Mouse (Mus musculus): ENCODE results near the gene Plxnb3.
"Not testable (repeated sequence)": the region's sequence is repeated elsewhere in the genome, so short reads cannot be mapped to it uniquely, and the experiment has no call there.

The Plxnb3 gene

DNA sequence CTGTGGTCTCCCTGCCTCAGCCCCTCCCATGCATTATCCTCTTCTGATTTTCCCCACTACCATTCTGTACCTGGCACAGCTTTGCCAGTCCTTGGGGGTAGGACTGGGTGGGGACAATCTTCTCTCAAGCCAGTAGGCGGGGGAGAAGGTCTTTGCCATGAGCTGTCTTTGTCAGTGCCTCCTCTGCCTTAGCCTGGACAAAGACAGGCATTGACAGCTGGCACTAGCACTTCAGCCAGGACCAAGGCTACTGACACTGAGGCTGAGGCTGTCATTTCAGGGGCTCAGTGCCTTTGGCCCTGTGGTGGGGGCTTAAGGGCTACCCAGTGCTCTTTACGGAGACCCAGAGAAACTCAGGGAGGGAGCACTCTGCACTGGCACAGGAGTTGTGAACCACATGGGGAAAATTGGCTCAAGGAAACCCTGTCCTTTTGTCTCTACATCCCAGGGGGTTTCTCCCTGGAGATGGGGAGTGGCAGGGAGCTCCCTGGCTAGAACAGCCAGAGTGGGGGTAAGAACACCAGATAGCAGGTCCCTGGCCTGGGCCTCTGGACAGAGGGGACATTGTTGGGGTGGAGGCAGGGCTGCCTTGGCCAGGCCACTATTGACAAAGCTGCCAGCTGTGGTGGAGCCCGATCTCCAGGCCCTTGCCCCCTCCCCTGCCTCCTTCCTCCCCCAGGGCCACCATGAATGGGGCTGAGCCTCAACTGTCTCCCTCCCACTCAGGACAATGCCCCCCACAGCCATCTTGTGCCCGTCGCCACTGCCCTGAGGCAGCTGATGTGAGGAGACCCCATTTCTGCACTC, at the start of gene Plxnb3:
Gene Plxnb3, plus strand, starts transcription at position 757 of the 807 bp plus-strand sequence.
- in situ Hi-C loops (cut with MboI), result no loop called here

DNA sequence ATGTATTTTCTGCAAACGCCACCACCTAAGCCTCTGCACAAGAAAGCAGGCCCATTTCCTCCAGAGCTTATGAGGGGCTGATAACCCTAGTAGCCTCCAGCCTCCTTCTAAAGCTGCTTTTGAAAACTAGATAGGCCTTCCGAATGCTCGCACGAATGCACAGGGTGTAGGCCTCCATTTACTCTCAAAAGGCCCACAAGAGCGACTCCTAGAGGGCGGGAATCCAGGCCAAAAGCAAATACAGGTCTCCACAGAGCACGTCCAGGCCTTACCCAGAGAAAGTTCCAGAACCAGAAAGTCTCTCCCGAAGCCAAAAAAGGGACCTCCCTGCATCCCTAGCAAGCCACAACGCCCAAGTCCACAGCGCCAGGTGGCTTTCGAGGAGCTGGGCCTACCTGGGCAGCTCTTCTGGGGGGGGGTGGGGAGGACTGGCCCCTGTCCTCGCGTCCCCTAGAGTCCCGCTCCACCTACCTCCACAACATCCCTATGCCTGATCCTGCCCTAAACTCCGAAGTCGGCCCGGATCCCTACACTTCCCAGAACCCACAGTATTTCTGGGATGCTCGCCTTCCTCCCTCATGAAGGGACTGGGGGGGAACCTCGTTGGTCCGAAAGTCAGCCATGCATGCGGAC, 41.3 kb upstream of the Plxnb3 start:
- in situ Hi-C loops (cut with MboI), result no loop called here

GRCm38 (mm10) chrX:73716109-73716661, 40.7 kb upstream of the Plxnb3 start, which contains the start of the genes Bcap31 and Abcd1:
Gene Bcap31, minus strand, starts transcription at chrX:73716175.
Gene Abcd1, plus strand, starts transcription at chrX:73716597.
- in situ Hi-C loops (cut with MboI), result no loop called here

DNA sequence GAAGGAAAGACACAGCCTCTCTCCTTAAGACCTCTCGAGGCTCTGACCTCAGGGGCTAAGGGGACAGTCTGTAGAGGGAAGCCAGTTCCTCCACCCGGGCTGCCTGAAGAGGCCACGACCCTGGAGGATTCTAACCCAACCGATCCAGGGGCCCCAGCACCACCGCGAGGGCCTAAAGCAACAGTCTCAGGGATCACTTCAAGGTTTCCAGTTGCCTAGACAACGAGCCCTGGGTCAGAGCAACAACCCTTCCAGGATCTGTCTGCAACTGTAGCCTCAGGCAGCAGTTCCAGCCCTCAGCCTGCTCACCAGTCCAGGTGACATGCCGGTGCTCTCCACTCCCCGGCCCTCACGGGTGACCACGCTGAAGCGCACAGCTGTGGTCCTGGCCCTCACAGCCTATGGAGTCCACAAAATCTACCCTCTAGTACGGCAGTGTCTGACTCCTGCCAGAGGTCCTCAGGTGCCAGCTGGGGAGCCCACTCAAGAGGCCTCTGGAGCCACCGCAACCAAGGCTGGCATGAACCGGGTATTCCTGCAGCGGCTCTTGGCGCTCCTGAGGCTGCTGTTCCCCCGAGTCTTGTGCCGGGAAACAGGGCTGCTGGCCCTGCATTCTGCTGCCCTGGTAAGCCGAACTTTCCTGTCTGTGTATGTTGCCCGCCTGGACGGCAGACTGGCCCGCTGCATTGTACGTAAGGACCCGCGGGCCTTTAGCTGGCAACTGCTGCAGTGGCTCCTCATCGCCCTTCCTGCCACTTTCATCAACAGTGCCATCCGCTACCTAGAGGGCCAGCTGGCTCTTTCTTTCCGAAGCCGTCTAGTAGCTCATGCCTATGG, 40.0 kb upstream of the Plxnb3 start:
- in situ Hi-C loops (cut with MboI), result no loop called here

DNA sequence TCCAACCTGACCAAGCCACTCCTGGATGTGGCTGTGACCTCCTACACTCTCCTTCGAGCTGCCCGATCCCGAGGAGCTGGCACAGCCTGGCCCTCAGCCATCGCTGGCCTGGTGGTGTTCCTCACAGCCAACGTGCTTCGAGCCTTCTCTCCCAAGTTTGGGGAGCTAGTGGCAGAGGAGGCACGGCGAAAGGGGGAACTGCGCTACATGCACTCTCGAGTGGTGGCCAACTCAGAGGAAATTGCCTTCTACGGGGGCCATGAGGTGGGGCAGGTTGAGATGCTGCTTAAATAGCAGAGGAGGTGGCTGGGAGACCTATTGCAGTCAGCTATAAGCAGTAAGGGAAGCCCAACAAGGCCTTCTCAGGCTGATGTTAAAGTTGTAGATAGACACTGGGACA, 39.2 kb upstream of the Plxnb3 start:
- in situ Hi-C loops (cut with MboI), result no loop called here

DNA sequence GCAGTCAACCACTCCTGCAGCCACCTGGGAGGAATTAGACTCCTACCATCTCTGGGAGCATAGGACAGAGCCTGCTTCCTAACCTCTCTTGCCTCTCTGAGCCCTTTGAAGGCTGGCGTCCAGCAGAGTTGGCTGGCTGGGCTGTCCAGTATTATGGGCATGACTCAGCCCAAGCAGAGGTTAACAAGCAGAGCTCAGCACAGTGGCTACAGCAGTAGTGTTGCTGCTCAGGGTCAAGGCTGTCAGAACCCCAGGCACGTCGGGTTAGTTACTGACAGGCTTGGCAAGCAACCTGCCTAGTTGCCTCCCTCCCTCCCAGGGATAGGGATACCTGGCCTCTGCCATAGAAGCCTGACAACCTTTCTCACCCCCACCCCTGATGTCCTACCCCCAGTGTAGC, 38.6 kb upstream of the Plxnb3 start:
- in situ Hi-C loops (cut with MboI), result no loop called here

GRCm38 (mm10) chrX:73718686-73719362, 38.1 kb upstream of the Plxnb3 start:
- in situ Hi-C loops (cut with MboI), result no loop called here

GRCm38 (mm10) chrX:73730908-73731307, 26.0 kb upstream of the Plxnb3 start:
- in situ Hi-C loops (cut with MboI), result no loop called here

DNA sequence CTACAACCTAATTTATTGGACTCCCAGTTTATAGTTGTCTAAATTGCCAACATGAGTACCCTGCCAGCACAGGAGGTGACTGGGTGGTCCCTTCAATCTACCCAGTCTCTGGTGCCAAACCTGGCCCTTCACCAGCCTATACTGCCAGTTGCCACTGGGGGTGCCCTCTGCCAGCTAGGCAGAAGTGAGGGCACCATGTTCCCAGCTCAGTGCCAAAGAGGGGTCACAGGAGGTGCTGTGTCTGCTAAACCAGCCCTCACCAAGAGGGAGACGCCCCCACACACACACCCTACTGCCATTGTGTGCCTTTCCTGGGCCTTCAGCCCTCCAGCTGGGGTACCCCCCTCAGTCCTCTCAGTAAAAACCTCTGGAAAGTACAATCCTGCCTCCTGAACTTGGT, 18.7 kb upstream of the Plxnb3 start:
- in situ Hi-C loops (cut with MboI), result no loop called here

- in situ Hi-C loops (cut with MboI), result no loop called here
These were observed 17.7 kb upstream of the Plxnb3 start for GRCm38 (mm10) chrX:73739151-73739550.

- in situ Hi-C loops (cut with MboI), result not testable (repeated sequence)
These were observed 17.0 kb upstream of the Plxnb3 start for GRCm38 (mm10) chrX:73739841-73740240.

DNA sequence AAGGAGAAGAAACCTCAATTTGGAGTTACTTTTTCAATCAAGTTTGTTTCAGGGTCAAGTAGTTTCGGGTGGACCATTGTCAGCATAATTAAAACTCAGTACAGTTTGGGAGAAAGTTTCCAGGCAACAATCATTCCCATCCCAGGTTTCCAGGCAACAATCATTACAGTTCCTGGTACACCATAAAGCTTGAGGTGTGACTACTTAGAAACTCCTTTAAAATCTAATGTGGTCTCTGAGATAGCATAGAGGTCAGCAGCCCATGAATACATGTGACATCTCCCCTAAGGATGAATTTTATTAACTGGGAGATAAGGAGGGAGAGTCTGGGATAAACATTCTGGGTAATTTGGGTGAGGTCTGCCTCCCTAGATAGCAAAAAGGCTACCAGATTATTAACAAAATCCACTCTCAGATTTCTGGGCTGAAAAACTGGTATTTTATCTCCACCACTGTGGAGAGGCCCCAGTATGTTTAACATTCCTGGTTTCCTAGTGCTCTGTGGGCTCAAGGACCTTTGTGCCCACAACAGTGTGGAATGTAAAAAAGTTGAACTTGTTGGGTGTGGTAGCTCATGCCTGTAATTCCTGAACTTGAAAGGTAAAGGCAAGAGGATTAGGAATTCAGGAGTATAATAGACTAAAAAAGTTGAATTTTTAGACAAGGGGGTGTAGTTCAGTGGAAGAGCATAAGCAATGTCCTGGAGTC, 12.0 kb upstream of the Plxnb3 start:
- in situ Hi-C loops (cut with MboI), result no loop called here

DNA sequence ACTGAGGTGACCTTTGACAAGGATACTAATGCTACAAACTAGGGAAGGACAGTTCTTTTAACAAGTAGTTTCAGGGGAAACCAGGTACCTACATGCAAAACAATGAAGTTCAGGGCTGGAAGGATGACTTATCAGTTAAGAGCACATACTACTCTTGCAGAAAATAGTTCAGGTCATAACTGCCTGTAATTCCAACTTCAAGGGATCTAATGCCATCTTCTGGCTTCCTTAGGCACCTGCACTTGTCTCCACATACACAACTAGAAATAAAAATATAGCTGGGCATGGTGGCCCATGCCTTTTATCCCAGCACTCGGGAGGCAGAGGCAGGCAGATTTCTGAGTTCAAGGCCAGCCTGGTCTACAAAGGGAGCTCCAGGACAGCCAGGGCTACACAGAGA, 7.9 kb upstream of the Plxnb3 start:
- in situ Hi-C loops (cut with MboI), result no loop called here

DNA sequence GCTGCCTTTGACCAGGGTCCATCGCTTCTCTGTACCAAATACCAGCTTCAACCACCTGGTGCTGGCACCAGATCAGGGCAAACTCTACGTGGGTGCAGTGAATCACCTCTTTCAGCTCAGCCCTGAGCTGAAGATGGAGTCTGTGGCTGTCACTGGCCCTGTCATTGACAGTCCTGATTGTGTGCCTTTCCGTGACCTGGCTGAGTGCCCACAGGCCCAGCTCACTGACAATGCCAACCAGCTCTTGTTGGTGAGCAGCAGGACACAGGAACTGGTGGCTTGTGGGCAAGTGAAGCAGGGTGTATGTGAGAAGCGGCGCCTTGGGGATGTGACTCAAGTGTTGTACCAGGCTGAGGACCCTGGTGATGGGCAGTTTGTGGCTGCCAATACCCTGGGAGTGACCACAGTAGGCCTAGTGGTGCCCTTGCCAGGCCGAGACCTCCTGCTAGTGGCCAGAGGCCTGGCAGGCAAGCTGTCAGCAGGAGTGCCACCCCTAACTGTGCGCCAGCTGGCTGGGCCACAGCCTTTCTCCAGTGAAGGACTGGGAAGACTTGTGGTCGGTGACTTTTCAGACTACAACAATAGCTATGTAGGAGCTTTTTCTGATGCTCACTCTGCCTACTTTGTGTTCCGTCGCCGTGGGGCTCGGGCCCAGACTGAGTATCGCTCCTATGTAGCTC, 1.9 kb downstream of the Plxnb3 start:
- in situ Hi-C loops (cut with MboI), result no loop called here

- in situ Hi-C loops (cut with MboI), result no loop called here
These were observed 8.4 kb downstream of the Plxnb3 start for GRCm38 (mm10) chrX:73765311-73765710.

- in situ Hi-C loops (cut with MboI), result no loop called here
These were observed 10.4 kb downstream of the Plxnb3 start for GRCm38 (mm10) chrX:73767267-73767666.

- in situ Hi-C loops (cut with MboI), result no loop called here
These were observed 17.4 kb downstream of the Plxnb3 start, which contains the start of gene Srpk3 for GRCm38 (mm10) chrX:73774168-73774760. Gene Srpk3, plus strand, starts transcription at chrX:73774405.

GRCm38 (mm10) chrX:73774802-73775483, 18.1 kb downstream of the Plxnb3 start:
- in situ Hi-C loops (cut with MboI), result loop anchor here (25.0 kb wide), 1 partner anchor 637 kb away; no protein-coding TSS in a partner anchor

DNA sequence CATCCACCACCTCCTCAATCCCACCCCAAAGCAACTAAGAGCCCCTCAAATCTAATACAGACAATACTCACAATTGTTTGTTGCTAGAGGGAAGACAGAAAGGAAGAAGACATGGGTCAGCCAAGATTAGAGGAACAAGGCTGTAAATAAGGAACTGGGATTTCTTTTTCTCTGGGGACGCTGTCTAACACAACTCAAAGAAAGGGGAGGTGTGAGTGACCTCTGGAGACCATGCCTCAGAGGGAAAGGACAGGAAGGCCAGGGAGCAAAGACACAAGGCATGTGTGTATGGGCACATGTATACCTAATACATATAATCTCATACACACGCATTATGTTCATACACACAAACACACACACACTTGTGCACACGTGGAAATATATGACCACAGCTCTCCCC, 25.3 kb downstream of the Plxnb3 start:
- in situ Hi-C loops (cut with MboI), result loop anchor here (25.0 kb wide), 1 partner anchor 630 kb away; no protein-coding TSS in a partner anchor
